Mouse (Mus musculus) limb, embryonic 11.5 days (tissue): ENCODE results near the gene Cacng7. TPM values are rescaled to one million over a fixed set of nuclear protein-coding genes. Genes with fewer than 3 reads are reported as not detected.

Experiments used
- ATAC-seq: fragments of 200-750 bp; cut with Nextera tagmentation; 2 replicates; pipeline ENCODE4 v1.8.0; 2017; ENCODE audit warnings: low read depth; ENCODE audit not compliant: insufficient number of reproducible peaks, low FRiP score, low TSS enrichment
- DNase-seq: peaks from one replicate; pipeline ENCODE4 v3.0.0-alpha.2; 2015; ENCODE audit warnings: low spot score
- H3K27ac ChIP-seq: fragments of 300-500 bp; sonication (generic); replicated peaks from 2 replicates; pipeline ENCODE4 v1.5.1; 2014; ENCODE audit warnings: low read depth, mild to moderate bottlenecking, low read length
- H3K27me3 ChIP-seq: fragments of 300-500 bp; sonication (generic); 2 replicates; pipeline ENCODE4 v1.6.1; 2014; ENCODE audit warnings: mild to moderate bottlenecking, low read length, mixed read lengths; ENCODE audit not compliant: control insufficient read depth, insufficient read depth
- H3K36me3 ChIP-seq: fragments of 300-500 bp; sonication (generic); 2 replicates; pipeline ENCODE4 v1.6.1; 2014; ENCODE audit warnings: mild to moderate bottlenecking, low read length, moderate library complexity, mixed read lengths; ENCODE audit not compliant: control insufficient read depth, insufficient read depth
- H3K4me1 ChIP-seq: fragments of 300-500 bp; sonication (generic); 2 replicates; pipeline ENCODE4 v1.6.1; 2014; ENCODE audit warnings: low read length, mixed read lengths; ENCODE audit not compliant: control insufficient read depth, insufficient read depth
- H3K4me2 ChIP-seq: fragments of 300-500 bp; sonication (generic); 2 replicates; pipeline ENCODE4 v1.6.1; 2014; ENCODE audit warnings: low read depth, mild to moderate bottlenecking, moderate library complexity; ENCODE audit not compliant: severe bottlenecking
- H3K4me3 ChIP-seq: fragments of 300-500 bp; sonication (generic); 2 replicates; pipeline ENCODE4 v1.5.1; 2014; ENCODE audit warnings: low read depth, low read length
- H3K9ac ChIP-seq: fragments of 300-500 bp; sonication (generic); 2 replicates; pipeline ENCODE4 v1.6.1; 2014; ENCODE audit warnings: mild to moderate bottlenecking, low read length
- H3K9me3 ChIP-seq: fragments of 300-500 bp; sonication (generic); 2 replicates; pipeline ENCODE4 v1.6.1; 2016; ENCODE audit warnings: low read length; ENCODE audit not compliant: control insufficient read depth
- WGBS: fragments of 180-500 bp; shearing (Covaris S2); extraction: QIAGEN DNeasy Blood & Tissue Kit; methylation state at CpG from one replicate; pipeline ENCODE4 v1.1.7; 2014; 5-methylcytosine and 5-hydroxymethylcytosine counted together
- polyA plus RNA-seq: library from polyadenylated mRNA; unstranded; fragments of >200 nt; fragmentation: Nextera tagmentation; extraction: Ambion mirVana; gene quantifications from 2 replicates; pipeline ENCODE4 v1.2.1, GENCODE M21; 2014

The Cacng7 gene
- polyA plus RNA-seq, 1 experiment from 2014 or later: 2.0 TPM

DNA sequence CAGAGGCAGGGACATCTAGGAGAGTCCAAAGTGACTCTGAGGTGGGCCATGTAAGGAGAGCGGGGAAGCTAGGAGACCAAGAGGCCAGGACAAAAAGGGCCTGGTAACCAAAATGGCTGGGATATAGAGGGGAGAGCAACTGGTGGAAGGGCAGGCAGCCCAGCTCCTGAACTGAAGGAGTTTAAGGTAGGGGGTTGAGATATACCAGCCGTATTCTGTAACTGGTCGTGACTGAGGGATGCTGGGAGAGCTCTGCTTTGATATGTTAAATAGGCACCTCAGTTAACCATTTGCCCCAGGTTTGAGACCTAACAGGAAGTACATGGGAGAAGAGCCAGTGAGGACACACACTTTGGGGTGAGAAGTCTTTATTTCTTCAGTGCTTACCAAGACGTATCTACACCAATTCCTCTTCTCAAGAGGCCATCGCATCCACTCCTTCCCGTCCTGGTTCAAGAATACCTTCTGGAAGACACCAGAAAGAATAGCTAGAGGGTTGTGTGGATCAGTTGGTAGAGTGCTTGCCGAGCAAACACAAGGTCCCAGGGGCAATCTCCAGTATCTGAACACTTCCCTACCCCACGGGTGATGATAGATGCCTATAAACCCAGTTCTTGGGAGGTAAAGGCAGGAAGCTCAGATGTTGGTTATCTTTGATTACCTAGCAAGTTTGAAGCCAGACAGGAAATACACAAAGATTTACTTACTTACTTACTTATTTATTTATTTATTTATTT lies 31.7 kb upstream of the Cacng7 start:
- H3K9me3 ChIP-seq: no peaks in the 10 kb centered on the region; the same call in 1 of the 2 replicates
- H3K27me3 ChIP-seq: peaks cover 41% of the 10 kb centered on the region
- WGBS: 55% methylated on average over 8 of the region's 8 CpGs
- no peak overlapping the region for H3K9ac ChIP-seq
- H3K4me2 ChIP-seq: no peak overlapping the region
- no peak overlapping the region for H3K27ac ChIP-seq
- peaks cover 10% of the 10 kb centered on the region for H3K4me1 ChIP-seq
- no peaks in the 10 kb centered on the region for H3K36me3 ChIP-seq
- no peak for DNase-seq
- ATAC-seq: no peak
- no peak overlapping the region for H3K4me3 ChIP-seq

DNA sequence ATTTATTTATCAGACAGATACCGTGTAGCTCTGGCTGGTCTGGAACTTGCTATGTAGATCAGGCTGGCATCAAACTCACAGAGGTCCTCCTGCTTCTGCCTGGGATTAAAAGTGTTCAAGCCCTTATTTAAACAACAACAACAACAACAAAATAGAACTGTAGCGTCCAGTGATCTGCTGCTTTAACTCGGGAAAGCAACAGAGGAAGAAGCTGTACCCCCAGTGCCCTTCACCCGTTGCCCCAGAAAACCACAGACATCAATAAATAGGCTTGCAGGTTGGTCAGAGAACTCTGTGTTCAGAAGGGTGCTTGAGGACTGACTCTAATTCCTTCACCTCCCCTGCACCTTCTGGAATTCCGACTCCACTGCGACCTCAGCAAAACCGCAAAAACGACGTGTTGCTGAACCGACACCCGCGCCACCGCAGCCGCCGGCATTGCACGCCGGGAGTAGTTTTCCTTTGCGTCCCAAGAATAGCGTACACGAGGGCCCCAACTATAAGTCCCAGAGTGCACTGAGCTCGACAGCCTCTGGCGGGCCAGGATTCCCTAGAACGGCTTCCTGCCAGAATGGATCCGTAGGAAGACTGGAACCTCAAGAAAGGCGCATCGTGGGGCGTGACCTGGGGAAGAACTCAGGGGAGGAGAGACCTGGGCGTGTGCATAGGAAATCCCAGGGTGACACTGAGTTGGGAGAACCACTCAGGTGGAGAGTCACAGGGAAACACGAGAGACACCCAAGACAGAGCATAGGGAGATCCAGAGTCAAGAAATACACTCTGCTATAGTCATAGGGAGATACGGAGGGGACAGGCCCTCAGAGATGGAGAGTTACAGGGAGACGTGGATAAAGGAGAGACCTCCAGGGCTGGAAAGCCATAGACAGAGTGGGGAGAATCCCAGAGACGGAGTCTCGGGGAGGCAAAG lies 30.9 kb upstream of the Cacng7 start:
- H3K9ac ChIP-seq: no peak overlapping the region
- no peak overlapping the region for H3K4me3 ChIP-seq
- peak; percentile 55 for DNase-seq
- no peak overlapping the region for H3K27ac ChIP-seq
- H3K4me2 ChIP-seq: peak overlapping the region; percentile 27
- no peak for ATAC-seq
- H3K9me3 ChIP-seq: no peaks in the 10 kb centered on the region; the same call in 1 of the 2 replicates
- no peaks in the 10 kb centered on the region for H3K36me3 ChIP-seq
- H3K4me1 ChIP-seq: peaks cover 10% of the 10 kb centered on the region
- 8% methylated on average over 33 of the region's 33 CpGs for WGBS
- H3K27me3 ChIP-seq: peaks cover 41% of the 10 kb centered on the region

DNA sequence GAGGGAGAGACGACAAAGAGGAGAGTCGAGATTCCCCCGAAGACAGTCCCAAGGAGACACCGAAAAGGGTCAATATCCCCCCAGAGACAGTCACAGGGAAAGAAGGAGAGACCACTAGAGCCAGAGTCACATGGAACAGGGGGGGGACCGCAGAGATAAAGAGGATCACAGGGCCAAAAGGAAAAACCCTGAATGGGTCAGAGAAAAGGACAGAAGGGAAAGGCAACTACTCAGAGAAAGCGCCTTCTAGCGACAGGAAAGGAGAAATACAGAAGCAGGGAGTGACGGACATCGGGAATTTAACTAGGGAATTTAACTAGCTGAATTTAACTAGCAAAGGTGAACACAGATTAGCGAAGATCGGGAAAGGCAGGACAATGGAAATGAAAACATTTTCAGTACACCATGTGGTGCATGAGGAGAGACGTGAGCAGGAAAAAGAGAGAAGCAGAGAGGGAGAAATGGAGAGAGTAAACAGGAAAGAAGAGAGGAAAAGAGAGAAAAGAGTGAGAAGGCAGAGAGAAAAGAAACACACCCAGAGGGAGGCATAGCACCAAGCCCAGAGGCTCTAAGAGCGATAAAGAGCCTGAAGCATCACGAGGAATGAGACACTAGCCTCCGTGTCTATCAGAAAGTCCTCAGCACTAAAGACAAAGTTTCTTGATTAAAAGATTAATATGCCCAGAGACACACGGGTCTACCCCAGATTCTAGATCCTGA lies 30.0 kb upstream of the Cacng7 start:
- Histone ChIP-seq H3K4me3 (peak overlapping the region; percentile 7), H3K9me3 (no peaks in the 10 kb centered on the region; the same call in 1 of the 2 replicates), H3K4me2 (peak overlapping the region; percentile 40; the same call in 1 of the 2 replicates), H3K9ac (no peak overlapping the region), H3K27me3 (peaks cover 41% of the 10 kb centered on the region), H3K4me1 (peaks cover 10% of the 10 kb centered on the region), H3K27ac (no peak overlapping the region), H3K36me3 (no peaks in the 10 kb centered on the region)
- ATAC-seq (no peak), DNase-seq (peak; percentile 24)
- 4% methylated on average over 16 of the region's 16 CpGs for WGBS

DNA sequence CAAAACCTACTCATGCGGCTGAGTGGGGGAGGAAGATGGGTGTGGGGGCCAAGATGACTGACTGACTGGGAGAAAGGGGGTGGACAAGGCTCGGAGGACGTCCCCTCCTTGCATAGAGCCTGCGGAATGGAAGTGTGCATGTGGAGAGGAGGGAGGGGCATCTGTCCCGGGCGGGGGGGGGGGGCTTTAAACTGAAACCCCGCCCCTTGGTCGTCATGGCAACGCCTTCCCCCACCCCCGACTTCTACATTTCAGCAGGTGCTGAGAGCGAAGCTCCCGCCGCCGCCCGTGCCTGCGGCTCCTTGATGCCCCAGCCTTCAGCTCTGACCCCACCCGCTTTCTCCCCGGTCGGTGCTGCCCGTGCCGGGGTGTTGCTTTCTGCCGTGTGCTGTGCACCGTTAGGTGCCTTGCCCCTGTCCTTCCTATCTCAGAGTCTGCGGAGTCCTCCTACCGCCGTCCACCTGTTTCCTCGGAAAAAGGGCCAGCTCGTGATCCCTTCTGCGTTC lies 29.4 kb upstream of the Cacng7 start:
- no peak overlapping the region for H3K9ac ChIP-seq
- H3K27me3 ChIP-seq: peaks cover 41% of the 10 kb centered on the region
- ATAC-seq (peak; percentile 55; the same call in 1 of the 2 replicates), DNase-seq (peak; percentile 57)
- no peaks in the 10 kb centered on the region for H3K36me3 ChIP-seq
- peak overlapping the region; percentile 7 for H3K4me3 ChIP-seq
- H3K4me2 ChIP-seq: peak overlapping the region; percentile 40
- H3K9me3 ChIP-seq: no peaks in the 10 kb centered on the region; the same call in 1 of the 2 replicates
- H3K27ac ChIP-seq: no peak overlapping the region
- H3K4me1 ChIP-seq: peaks cover 10% of the 10 kb centered on the region
- under 1% methylated on average over 26 of the region's 29 CpGs for WGBS

DNA sequence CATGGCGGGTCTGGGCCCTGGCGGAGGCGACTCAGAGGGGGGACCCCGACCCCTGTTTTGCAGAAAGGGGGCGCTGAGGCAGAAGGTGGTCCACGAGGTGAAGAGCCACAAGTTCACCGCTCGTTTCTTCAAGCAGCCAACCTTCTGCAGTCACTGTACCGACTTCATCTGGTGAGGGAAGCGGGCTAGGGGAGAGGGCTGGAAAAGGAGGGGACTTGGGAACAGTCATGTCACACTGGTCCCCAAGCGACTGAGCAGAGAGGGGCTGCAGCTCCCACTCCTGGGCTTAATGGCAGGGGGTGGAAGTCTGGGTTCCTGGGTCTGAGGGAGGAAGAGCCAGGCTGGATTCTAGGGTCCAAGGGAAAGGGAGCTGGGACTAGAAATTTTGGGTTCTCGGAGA lies 29.0 kb upstream of the Cacng7 start:
- H3K9me3 ChIP-seq: no peaks in the 10 kb centered on the region; the same call in 1 of the 2 replicates
- 3% methylated on average over 12 of the region's 12 CpGs for WGBS
- peaks cover 10% of the 10 kb centered on the region for H3K4me1 ChIP-seq
- ATAC-seq: 0 out of 2 replicates have a peak, but pooled peaks have one; percentile 13
- H3K4me2 ChIP-seq: peak overlapping the region; percentile 40
- H3K4me3 ChIP-seq: peak overlapping the region; percentile 7
- no peaks in the 10 kb centered on the region for H3K36me3 ChIP-seq
- peaks cover 41% of the 10 kb centered on the region for H3K27me3 ChIP-seq
- DNase-seq: peak; percentile 32
- H3K27ac ChIP-seq: no peak overlapping the region
- no peak overlapping the region for H3K9ac ChIP-seq

DNA sequence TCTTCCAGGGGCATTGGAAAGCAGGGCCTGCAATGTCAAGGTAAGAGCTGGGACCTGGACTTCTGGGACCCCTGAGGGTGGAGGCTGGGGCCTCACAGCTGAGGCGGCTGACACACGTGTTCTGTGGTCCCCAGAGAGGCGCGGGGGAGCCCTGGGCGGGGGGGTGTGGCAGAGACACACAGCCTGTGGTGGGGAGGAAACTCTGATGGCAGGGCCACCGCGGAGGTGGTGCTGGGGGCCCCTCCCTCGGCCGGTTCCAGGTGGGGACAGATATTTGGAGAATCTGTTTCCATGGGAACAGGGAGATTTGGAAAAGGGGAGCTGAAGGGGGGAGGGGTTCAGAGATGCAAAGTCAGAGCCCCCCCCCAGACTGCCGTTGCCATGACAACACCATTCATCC lies 28.5 kb upstream of the Cacng7 start:
- WGBS: 3% methylated on average over 10 of the region's 10 CpGs
- Histone ChIP-seq H3K4me2 (0 out of 2 replicates have a peak overlapping the region, but pooled peaks have one; percentile 7), H3K27me3 (peaks cover 41% of the 10 kb centered on the region), H3K9me3 (no peaks in the 10 kb centered on the region; the same call in 1 of the 2 replicates), H3K36me3 (no peaks in the 10 kb centered on the region), H3K4me1 (peaks cover 10% of the 10 kb centered on the region), H3K9ac (no peak overlapping the region), H3K4me3 (no peak overlapping the region), H3K27ac (no peak overlapping the region)
- ATAC-seq (peak; percentile 27; the same call in 1 of the 2 replicates), DNase-seq (no peak)

DNA sequence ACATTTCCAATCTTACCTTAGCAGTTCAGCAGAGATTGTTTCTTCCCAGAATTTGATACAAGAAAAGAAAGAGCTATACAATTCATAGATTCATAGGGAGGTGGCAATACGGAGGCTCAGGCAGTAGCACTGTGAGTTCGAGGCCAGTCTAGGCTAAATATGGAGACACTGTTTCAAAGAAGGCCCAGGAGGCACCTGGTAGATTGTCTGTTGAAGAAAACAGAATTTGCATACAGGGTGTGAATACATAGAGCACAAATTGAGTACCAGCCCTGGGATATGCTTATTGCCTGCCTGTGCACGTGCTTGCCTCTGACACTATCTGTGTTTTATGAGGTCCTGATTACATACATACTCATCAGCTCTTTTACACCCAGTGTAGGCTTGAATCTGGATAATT lies 26.4 kb upstream of the Cacng7 start:
- Histone ChIP-seq H3K4me2 (no peak overlapping the region), H3K27ac (no peak overlapping the region), H3K9ac (no peak overlapping the region), H3K4me1 (peaks cover 10% of the 10 kb centered on the region), H3K4me3 (no peak overlapping the region), H3K27me3 (peaks cover 36% of the 10 kb centered on the region), H3K9me3 (no peaks in the 10 kb centered on the region; the same call in 1 of the 2 replicates), H3K36me3 (no peaks in the 10 kb centered on the region)
- DNase-seq (no peak), ATAC-seq (no peak)
- 69% methylated on average over 3 of the region's 3 CpGs for WGBS
